Mouse (Mus musculus) thymus, adult 18-20 months (tissue): ENCODE data around the gene Tmem160.

Experiments used
- DNase-seq, 2 experiments: peaks; one replicate each; pipeline ENCODE4 v3.0.0; 2022; ENCODE audit warnings: mixed read lengths in 2 of 2

Tmem160 gene

GRCm38 (mm10) chr7:16452587-16453073 is at the start of gene Tmem160:
Tmem160 (plus strand) TSS chr7:16452779.
- DNase-seq: peak; percentile 87 to 91

DNA sequence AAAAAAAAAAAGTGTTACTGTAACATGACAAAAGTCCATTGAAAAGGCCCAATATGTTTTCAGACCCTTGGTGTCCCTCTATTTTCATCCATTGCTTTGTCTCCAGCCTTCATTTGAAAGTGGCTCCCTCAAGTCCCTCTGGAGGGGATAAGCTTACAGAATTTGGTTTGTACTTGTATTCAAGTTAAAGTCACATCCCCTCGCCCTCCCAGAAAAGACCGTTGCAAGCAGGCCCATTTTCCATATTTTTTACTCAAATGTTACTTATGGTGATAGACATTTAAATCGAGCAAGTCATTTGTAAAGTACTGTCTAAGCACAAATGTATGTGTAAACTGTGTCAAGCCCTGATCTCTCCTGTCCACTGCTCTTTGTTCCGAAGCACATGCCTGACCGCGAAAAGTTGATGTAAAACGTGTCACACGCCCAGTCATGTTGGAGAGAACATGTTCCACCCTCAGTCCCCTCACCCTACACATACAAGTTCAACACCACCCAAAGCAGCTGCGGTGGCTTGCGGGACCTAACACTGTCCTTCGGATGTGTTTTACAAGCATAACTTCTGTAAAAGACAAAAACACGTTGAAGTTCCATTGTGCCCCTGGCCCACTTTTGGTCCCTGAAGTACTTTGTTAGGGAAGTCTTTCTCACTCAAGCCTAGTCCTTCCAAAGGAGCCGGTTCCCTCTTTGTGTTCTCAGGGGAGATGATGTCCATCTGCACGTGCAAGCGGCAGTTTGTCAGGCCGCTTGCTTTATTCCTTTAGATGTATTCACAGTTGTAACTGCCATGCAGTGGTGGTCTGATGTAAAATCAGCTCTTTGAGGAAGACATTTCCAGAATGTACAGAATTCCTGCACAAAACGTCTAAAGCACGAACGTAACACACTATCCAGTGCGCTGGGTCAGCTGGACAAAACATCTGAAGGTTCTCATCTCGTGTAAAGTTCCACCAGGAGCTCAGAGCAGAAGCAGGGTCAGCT is 49.3 kb upstream of the Tmem160 start:
- DNase-seq: peak in 1 of 2 experiments; percentile 46

DNA sequence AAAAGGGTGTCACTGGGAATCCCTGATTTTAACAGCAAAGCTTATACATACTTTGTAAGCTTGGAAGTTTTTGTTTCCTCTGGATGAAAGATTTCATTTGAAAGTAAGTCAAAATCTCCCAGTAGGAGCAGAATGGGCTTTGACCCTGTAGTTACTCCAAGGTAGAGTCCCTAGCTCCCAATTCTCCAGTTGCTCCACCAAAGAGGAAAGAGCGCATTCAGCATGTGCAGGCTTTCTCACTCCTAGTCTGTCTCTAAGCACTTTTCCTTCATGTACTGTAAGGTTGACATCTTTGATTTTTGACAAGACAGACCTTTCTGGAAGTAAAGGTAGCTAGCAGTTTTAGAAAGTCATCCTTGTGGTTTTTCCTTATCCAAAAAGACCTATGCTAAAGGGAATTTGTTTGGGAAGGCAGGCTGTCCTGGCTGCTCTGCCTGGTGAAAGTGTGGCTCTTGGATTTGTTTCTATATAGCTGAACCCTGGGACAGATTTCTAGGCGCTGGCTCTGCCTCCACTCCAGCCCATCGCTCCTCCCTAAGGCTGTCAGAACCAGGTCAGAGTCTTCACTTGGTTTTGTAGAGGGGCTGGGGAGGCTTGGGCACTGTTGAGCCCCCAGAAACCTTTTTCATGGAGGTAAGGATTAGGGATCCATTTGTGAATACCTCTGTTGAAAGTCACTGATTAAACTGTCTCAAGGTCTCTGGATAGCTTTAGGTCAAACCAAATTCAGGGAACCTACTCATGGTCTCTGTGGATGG is 48.1 kb upstream of the Tmem160 start:
- DNase-seq: no peak

GRCm38 (mm10) chr7:16405073-16405455 is 47.5 kb upstream of the Tmem160 start:
- peak in 1 of 2 experiments; percentile 55 for DNase-seq

GRCm38 (mm10) chr7:16405516-16406351 is 46.8 kb upstream of the Tmem160 start:
- peak; percentile 36 to 65 for DNase-seq

DNA sequence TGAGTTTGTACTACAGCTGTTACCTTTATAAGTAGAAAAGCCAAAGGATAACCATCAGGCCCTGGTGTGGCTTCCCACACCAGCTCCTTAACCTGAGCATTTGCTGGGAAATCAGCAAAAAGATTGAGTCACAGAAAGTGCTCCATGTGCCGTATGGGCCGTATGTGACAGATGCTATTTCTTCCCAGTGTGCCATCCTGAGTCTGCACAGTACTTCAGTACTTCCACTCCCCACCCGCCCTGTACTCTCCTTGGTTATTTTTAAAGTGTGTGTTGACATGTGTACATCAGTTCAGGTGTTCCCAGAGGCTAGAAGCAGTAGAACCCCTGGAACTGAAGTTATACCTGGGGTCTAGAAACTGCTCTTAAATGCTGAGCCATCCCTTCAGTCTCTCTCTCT is 45.6 kb upstream of the Tmem160 start:
- no peak for DNase-seq

DNA sequence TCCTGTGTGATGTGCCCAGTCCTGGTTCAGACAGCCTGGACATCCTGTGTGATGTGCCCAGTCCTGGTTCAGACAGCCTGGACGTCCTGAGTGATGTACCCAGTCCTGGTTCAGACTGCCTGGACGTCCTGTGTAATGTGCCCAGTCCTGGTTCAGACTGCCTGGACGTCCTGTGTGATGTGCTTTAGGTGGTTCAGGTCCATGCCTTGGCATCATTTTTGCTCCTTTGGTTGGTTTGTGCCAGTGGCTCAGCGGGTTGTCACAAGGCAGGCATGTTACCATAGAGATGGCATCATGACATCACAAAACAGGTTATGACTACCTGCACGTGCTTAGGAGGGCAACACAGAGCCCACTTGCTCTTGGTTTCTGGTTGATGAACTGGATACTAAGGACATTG is 41.5 kb upstream of the Tmem160 start:
- no peak for DNase-seq

DNA sequence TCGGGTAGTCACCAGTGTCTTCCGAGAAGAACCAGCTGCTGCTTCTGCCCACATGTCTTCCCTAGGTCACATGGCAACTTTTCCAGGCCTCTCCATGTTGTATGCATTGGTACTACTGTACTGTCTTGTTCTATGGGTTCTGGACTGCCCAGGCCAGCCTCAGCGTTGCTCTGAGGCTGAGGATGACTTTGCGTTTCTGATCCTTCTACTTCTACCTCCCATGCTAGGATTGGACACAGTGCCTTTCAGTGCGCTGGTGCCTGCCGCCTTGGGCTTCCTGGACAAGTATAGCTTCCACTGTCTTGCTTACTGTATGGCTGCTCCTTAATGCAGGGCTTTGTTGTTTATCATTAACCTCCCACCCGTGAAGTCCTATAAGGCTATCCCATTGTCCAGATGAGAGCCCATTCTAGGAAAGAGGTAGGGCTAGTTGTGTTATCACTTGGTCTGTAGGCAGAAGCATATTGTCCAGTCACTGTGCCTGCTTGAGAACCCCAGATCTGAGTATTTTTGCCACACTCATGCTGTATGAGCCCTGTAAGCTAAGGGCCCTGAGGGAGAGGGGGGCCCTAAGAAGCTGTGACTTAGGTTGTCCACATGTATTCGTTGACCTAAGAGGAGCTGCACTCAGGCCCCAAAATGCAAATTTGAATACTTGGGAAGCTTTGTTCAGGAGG is 40.2 kb upstream of the Tmem160 start:
- DNase-seq: no peak

DNA sequence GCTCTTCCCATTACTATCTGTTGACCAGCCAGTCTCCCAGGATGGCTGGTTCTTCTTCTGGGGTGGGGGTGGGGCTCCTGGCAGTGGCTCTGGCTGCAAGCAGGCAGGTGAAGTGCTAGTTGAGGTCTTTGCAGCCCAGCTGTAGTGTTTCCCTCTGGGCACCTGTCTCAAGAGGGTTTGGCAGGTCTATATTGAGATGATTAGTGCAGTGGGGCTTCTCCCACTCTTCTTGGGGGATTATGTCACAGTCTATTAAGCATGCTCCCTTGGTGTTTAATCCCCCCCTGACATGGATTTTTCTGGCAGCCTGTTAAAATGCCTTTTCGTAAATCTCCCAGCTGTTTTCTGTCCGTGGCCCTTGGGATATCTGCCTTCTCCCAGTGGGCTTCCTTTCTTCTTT is 39.6 kb upstream of the Tmem160 start:
- no peak for DNase-seq

GRCm38 (mm10) chr7:16415426-16415825 is 37.2 kb upstream of the Tmem160 start:
- no peak for DNase-seq

- no peak for DNase-seq
Measured at GRCm38 (mm10) chr7:16417141-16417771, 35.3 kb upstream of the Tmem160 start.

DNA sequence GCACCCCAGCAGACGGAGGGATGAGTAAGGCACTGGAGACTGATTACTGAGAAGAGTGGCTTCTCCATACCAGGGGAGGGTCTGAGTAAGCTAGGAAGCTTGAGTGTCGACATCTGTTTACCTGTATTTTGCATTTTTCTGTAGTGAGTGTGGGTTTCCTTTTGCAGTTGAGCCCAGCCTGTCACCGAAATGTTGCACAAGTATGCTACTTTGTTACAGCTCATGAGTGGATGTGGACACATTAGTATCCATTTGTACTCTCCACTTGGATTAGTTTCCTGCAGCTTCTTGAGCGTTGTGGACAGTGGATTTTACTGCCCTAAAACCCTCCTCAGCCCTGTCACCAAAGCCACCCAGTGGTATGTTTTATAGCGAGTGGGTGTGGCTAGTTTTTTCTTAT is 33.9 kb upstream of the Tmem160 start:
- no peak for DNase-seq

DNA sequence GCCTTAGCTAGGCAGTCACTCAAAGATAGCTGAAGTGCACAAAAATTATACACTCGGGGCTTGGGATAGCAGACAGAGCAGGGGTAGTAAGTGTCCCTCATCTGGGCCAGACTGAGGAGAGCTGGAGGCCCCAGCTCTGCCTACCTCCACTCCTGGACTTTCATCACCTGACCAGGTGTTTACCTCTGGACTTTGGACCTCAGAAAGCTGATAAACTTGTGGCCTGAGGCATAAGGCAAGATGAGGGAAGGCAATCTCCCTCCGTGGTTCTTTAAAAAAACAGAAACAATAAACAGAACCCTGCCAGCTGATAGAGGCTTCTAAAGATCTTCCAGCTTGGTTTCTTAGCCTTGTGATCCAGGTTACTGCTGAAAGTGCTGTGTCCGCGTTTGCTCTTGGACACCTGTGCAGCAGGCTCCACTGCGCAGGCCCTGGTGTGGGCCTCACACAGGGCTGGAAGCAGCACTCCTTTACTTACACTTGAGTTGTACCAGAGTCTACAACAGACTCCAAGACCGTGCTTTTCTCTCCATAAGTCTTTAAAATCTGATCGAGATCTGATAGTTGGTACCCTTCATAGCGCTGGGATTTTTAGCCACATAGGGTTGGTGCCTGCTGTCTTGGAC is 32.0 kb upstream of the Tmem160 start:
- no peak for DNase-seq

DNA sequence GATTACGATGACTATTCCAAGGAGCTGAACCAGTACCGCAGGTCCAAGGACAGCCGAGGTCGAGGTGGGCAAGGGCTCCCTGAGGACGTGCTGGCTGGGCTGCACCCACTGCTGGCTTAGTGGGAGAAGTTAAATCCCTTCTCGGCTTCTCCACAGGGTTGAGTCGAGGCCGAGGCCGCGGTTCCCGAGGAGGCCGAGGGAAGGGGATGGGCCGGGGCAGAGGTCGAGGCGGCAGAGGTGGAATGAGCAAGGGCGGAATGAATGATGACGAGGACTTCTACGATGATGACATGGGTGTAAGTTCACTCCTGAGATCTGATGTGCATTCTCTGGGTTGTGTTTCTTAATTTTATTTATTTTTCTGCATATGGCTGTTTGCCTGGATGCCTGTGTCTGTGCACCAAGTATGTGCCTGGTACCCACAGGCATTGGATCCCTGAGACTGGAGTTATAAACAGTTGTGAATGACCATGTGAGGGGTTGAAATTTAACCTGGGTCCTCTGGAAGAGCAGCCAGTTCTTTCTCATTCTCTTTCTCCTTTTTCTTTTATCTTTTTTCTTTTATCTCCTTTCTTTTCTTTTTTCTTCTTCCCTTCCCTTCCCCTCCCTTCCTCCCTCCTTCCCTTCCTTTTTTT is 30.2 kb upstream of the Tmem160 start:
- no peak for DNase-seq

DNA sequence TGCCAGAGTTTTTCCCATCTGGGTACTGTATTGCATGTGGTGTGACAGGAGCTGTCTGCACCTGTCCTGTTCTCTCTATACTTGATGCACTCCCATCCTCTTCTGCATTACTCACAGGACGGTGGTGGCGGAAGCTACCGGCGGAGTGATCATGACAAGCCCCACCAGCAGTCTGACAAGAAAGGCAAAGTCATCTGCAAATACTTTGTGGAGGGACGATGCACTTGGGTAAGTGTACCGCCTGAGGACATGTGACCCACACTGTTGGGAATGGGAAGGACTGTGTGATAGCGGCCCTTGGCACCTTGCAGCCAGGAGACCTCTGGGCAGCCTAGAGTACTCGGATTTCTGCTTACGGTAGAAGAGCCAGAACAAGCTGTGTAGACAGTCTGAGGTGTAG is 28.8 kb upstream of the Tmem160 start:
- no peak for DNase-seq

- DNase-seq: no peak
Measured at GRCm38 (mm10) chr7:16425721-16426120, 26.9 kb upstream of the Tmem160 start.

- DNase-seq: peak in 1 of 2 experiments; percentile 44
Measured at GRCm38 (mm10) chr7:16426129-16426729, 26.4 kb upstream of the Tmem160 start.

DNA sequence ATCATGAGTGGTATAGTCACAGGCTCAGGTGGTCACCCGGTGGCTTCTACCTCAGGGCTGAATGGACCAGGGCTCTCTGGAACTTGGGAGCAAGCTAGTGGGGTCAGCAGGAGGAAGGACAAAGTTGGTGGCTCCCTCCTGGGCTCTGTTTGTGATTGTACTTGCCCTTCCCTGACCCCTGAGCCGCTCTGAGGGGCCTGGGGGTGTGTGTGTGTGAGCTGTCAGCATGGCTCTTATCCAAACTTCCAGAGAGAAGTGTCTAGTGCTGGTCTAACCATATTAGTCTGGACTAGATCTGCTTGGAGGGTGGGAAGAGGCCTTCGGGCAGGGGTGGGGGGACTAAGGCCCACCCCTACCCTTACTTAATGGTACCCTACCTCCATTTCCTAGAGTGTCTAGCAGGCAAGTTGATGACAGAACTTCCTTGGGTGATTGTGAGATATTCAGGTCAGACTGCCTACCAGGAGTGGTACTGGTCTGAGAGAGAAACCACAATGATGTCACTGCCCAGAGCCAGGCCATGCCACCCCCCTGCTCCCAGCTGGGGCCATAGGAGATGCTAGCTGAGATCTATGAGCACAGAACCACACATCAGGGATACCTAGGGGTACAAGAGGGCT is 19.1 kb upstream of the Tmem160 start:
- no peak for DNase-seq

DNA sequence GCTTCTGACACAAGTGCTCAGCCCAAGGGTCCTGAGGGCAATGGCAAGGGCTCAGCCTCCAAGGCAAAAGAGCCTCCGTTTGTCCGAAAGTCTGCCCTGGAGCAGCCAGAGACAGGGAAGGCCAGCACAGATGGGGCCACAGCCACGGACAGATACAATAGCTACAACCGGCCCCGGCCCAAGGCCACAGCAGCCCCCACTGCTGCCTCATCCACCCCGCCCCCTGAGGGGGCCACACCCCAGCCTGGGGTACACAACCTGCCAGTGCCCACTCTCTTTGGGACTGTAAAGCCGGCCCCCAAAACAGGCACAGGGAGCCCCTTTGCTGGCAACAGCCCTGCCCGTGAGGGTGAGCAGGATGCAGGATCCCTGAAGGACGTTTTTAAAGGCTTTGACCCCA is 17.5 kb upstream of the Tmem160 start:
- no peak for DNase-seq

- DNase-seq: no peak
Measured at GRCm38 (mm10) chr7:16441241-16441640, 11.3 kb upstream of the Tmem160 start.
